Mouse (Mus musculus) adipose tissue, adult 10 weeks (tissue): ENCODE results near the gene Mall. TPM values are rescaled to one million over a fixed set of nuclear protein-coding genes. Genes with fewer than 3 reads are reported as not detected.

ENCODE experiments used
- polyA plus RNA-seq: library from polyadenylated mRNA; stranded (reverse); fragments of 350-450 nt; fragmentation: Illumina TruSeq; extraction: RNeasy Lipid Tissue Mini Kit (QIAGEN cat#74804); gene quantifications from one replicate; pipeline ENCODE4 v1.2.3, GENCODE M21; 2014; ENCODE audit warnings: low read depth, low replicate concordance

Mall gene
- polyA plus RNA-seq: 6.4 TPM

DNA sequence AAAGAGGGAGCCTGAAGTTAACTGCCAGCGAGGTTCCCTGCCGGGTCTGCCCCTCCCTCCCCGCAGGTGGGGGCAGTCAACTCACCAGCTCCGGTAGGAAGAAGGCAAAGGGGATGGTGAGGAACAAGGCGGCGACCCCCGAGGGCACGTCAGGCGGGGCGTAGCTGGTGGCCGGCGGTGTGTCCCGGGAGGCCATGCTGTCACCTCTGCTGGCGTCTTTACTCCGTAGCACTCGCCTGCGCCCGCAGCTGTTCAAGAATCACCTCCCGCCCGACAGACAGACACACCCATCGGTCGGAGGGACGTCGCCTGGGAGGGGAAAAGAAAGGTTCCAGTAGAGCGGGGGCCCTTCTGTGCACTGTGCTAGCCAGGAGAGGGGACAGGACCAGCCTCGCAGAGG lies at the start of gene Mall:
TSS of gene Mall (minus strand) at position 262 of the 400 bp plus-strand sequence.

DNA sequence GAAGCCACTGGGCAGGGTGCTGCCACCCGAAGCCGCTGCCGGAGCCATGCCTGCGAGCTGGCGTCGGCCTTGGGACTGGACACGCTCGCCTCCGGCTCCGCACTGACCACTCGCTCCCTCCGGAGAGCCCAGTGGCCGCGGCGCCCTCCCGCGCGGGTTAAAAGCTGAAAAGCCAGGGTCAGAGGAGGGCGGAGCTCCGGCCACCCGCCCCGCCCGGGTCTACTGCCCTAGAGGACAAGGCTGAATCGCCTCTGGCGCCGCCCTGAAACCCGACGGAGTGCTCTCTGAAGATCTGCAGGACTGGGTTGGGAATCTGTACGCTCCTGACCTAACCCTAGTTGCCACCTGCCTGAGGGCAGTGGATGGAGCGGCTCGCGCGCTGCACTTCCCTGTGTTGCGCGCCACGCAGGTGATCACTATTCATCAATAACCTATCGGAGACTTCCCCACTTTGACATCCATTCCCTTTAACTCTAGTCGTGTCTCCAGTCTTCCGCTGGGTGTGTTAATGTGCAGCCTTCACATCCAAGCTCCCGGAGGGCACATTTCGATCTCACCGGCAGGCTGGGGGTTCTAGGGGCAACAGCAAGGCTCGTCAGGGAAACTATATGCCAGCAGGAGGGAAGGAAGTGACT lies 73.5 kb downstream of the Mall start, which contains the start of gene Mal:
TSS of gene Mal (minus strand) at position 610 of the 635 bp plus-strand sequence.

Other genes starting within 250 kb of the Mall start
- 28.1 TPM for gene Kcnip3, start 207.8 kb downstream of the Mall start, polyA plus RNA-seq
- gene Prom2, start 188.5 kb downstream of the Mall start, polyA plus RNA-seq: 364 TPM
- gene Zfp661, start 142.8 kb downstream of the Mall start, polyA plus RNA-seq: 4.7 TPM
- gene Mrps5, start 142.7 kb downstream of the Mall start, polyA plus RNA-seq: 60.1 TPM
- gene Mal, start 73.2 kb downstream of the Mall start, polyA plus RNA-seq: 92.9 TPM
- gene Nphp1, start 59.0 kb upstream of the Mall start, polyA plus RNA-seq: 35.5 TPM
- gene Mtln, start 62.6 kb upstream of the Mall start, polyA plus RNA-seq: 37.9 TPM
- 1.4 TPM for gene Bub1, start 101.9 kb upstream of the Mall start, polyA plus RNA-seq
- 0.93 TPM for gene Acoxl, start 108.9 kb upstream of the Mall start, polyA plus RNA-seq